Mouse (Mus musculus) cerebellum, postnatal 4 days (tissue): ENCODE results near the gene Pgm5.

Experiments
- DNase-seq, 2 experiments: peaks; one replicate each; pipeline ENCODE4 v3.0.0; 2022; ENCODE audit warnings: low spot score in 2 of 2, mixed read lengths in 1 of 2

Pgm5 gene

DNA sequence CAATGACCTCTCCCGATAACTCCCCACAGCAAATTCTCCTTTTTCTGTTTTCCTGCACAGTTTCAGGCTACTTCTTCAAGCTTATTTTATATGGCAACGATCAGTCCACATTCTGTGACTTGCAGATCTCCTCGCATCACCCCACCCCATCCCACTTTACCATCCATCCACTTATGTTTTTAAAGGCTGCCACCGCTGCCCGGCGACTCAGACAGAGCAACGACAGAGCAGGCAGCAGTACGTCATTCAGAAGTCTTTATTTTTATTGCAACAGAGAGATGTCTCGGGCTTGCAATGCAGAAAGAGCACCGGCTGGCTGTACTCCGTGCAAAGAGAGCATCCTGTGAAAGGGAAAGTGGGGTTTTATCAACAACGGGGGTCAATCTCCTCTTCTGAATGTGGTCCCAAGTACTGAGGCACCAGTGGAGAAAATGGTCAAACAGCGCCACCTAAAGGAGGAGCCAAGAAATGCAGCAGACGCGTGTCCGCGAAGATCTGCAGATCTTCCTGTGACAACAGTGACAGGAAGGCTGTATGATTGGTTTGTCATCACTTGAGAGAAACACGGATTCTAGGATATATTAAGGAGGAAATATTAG, 9.5 kb upstream of the Pgm5 start:
- DNase-seq, result peak; percentile 71 to 82

DNA sequence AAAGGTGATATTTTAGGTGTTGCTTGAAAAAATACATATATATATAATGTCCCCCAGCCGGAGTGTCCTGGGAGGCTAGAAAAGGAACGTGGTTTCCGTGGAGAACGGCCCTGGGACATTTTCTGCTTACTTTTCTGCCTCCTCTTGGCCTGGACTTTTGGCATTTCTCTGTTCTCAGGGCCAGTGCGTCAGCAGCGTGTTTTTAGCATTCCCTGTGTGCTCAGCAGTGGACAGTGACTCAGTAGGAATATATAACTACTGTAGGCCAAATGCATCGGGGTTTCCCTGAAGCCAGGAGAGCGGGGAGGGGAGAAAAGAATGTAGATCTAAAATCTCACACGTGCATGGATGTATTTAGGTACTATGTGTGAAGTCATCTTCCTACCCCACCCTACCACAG, 3.8 kb upstream of the Pgm5 start:
- no peak for DNase-seq

DNA sequence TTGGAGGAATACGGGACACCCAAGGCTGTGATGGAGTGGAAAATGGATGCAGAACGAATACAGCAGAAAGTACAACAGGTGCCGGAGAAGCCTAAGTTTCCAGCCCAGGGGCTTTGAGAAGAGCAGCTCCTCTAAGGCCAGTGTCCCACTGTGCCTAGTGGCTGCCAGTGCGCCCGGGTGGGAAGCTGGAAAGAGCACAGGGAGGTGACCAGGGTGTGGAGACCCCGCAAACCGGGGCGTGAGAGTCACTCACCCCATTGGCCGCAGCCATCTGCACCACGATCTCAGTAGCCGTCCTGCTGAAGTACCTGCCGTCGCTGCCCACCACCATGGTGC, 411 bp downstream of the Pgm5 start:
- no peak for DNase-seq

- DNase-seq, result peak in 1 of 2 experiments; percentile 42
Observed at GRCm38 (mm10) chr19:24851456-24852315, 10.0 kb downstream of the Pgm5 start.

DNA sequence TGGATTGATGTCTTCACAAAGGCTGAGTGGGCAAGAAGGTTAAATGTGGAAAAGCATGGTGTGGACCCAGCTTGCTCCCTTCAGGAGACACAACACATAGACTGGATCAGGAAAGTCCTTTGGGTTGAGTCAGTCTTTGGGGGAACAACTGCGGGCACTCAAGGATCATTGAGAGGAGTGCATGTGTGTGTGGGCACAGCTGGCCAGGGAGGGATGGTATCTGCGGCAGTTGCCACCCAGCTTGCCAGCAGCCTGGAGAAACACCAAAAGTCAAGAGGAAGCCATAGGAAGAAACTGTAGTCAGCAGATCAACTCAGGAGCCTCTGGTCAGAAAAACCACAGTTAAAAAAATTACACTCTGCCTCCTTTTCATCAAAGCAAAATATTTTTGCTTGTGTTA, 12.8 kb downstream of the Pgm5 start:
- DNase-seq, result no peak

GRCm38 (mm10) chr19:24848345-24848744, 13.3 kb downstream of the Pgm5 start:
- DNase-seq, result no peak

GRCm38 (mm10) chr19:24845007-24845546, 16.6 kb downstream of the Pgm5 start:
- no peak for DNase-seq

GRCm38 (mm10) chr19:24842080-24842479, 19.6 kb downstream of the Pgm5 start:
- no peak for DNase-seq

DNA sequence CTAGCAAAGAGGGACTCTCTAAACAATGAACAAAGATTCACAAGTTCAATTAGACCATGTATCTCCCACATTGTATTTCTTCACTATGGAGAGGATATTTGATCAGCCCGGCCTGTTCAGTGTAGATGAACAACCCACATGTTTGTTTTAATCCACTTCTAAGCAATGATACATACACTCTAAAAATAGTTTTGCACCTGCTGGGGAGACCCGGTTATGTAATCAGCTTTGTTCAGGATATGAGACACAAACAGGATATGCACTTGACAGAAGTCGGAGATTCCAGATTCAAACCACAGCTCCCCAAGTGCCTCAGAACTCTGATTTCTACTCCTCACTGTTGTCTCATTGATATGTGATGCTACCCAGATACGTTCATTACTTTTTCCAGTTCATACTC, 37.1 kb downstream of the Pgm5 start:
- DNase-seq, result no peak

- DNase-seq, result no peak
Observed at GRCm38 (mm10) chr19:24815661-24816221, 45.9 kb downstream of the Pgm5 start.

- no peak for DNase-seq
Observed at GRCm38 (mm10) chr19:24812861-24813293, 48.8 kb downstream of the Pgm5 start.

DNA sequence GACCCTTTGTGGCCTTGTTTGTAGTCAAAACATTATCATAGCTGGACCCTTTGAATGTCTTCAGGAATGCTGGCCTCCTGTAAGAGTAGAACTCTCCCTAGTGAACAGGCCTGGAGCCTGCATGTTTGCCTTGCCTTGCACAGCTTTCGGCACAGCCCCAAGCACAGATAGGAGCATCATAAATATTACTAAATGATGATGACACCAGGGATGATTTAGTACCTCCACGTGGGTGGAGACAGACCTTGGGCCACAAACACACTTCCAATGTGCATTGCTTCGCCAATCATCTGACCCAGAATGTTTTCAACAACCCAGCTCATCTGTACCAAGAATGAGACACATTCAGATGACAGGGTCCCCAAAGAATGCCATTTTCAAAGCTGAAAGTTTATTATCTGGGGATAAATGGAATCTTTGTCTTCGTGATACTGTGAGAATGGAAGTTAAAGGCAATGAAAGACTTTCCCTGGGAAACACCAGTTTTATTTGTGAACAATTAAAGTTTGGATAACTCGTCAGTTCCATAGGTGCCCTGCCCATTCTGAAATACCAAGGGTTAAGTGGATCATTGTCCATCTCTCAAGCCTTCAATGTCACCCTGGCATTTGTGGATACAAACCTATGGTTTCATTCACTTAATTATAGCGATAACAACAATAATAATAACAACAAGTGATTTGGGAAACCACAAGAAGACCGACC, 49.4 kb downstream of the Pgm5 start:
- no peak for DNase-seq

DNA sequence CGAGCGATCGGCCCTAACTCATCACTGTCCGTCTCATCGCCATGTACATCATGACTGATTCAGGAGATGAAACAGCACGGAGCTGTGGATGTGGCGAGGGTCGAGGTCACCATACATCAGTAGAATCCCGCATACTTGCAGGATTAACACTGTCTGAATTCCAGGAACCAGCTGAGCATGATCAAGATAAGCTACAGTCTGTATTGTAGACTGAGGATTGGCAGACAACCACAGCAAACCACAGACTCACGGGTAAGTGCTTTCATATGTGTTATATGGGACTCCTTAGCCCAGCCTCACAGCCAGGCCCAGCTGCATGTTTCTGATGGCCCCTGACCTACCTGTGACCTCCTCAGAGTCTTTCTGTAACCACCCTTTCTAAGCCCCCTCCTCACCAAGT, 50.2 kb downstream of the Pgm5 start:
- DNase-seq, result no peak

- no peak for DNase-seq
Observed at GRCm38 (mm10) chr19:24806013-24806412, 55.6 kb downstream of the Pgm5 start.

- DNase-seq, result no peak
Observed at GRCm38 (mm10) chr19:24797606-24798005, 64.0 kb downstream of the Pgm5 start.

DNA sequence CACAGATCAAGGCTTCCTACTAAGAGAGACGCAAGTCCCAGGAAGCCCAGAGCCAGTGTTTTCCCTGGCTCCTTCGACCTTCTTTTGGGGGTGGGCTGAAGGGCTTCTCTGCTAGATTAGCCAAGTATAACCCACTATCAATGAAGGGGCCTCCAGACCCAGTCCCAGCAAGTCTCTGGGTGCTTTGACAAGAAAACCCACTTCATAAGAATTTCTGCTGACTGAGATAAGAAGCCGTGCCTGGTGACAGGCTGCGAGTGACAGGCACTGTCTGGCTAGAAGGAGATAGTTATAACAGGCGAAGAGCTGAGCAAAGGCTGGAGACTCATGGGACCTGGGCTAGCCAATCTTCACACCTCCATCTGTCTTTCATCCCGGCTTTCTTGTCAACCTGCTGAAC, 67.3 kb downstream of the Pgm5 start:
- DNase-seq, result no peak

- DNase-seq, result no peak
Observed at GRCm38 (mm10) chr19:24793545-24794139, 68.0 kb downstream of the Pgm5 start.

- no peak for DNase-seq
Observed at GRCm38 (mm10) chr19:24792876-24793275, 68.8 kb downstream of the Pgm5 start.

DNA sequence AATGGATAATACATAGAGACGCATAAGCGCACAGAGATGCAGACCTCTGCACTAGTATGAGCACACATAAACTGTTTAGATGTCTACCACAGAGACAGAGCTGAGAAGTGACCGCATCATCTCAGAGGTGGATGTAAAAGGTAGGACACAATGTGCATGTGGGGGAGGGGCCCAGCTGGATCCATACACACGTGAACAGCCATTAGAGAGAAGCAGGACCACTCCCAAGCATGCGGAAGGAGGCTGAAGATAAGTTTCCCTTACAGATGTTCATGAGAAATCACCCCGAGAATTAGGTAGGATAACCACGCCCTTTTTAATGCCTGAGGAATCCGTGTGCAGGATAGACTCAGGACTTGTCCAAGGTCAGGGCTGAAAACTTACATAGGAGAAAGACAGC, 75.8 kb downstream of the Pgm5 start:
- no peak for DNase-seq

DNA sequence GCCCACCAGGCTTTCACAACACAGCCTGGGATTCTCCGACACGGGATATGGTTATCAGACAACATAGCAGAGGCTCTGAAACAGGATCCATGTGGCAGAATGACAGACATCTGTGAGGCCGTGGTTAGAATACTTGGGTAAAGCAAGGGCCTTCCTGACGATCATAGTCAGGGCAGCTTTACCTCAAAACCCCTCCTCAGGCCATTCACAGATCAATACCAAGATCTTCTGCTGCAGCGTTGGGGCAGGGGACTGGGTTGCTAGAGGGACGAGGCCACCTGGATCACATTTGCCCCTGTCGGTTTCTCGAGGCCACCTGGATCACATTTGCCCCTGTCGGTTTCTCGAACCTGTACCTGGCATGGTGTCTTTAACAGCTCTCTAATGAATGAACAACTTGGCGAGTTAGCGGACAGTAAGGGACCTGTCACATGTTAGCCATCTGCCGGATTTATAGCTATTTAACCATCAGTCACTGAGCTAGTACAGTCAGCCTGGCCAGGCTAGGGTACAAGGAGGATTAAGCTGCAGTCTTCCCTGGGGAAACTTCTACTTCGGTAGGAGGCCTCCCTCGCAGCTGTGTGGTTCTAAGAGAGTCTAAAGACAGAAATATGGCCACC, 76.5 kb downstream of the Pgm5 start:
- no peak for DNase-seq

DNA sequence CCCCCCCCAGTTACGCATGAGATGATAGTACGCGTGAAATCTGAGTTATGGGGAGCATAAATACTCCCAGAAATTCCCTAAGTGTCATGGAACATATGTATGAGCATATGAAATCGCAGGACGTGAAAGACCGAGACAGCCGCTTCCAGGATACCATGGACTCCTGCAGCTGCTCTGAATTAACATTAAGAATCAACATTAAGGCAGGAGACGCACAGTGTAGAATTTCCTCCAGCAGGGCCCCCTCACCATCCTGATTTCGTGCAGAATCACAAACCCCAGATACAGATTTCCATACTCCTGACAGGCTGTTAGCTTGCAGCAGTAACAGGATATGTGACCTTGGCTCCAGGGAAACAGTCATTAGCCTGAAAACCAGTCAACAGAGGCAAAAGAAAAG, 77.9 kb downstream of the Pgm5 start:
- DNase-seq, result no peak
